Mouse (Mus musculus): ENCODE data around the gene Gpc6.

DNA sequence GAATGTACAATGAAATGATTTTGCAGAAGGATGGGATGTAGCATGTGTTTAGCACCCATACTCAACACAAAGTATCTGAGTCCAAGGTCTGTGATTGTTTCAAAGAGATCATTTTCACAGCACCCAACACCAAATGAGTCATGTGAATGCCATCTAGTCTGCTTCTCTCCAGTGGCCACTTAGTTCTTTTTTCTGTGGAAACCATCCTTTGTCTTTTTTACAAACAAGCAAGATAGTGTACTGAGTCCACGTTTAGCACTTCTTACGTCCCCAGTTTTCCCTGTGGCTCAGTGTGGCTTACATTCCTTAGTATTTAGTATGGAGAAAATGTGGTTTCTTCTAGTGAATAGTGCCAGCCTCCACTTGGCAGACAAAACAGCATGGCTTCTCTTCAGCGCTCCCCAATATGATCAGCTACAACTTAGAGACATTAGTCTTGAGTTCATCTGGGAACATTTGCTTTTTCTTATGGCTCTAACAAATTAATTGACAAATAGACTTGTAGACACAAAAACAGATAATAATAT is 465.7 kb downstream of the Gpc6 start:
- TF ChIP-seq SMC3 (IDR thresholded peaks at IDR 0.05; ENCODE audit: low read depth, low read length), result no peak
- TF ChIP-seq CTCF (conservative IDR thresholded peaks at IDR 0.05 in 1 of 2, IDR thresholded peaks at IDR 0.05 in 1 of 2; ENCODE audit: low read depth in 2 of 2, low read length in 2 of 2), result no peak
- TF ChIP-seq USF2 (conservative IDR thresholded peaks at IDR 0.05; ENCODE audit: low read depth, low read length), result no peak
- TF ChIP-seq MAX (IDR thresholded peaks at IDR 0.05; ENCODE audit: low read length), result no peak
- no peak for TF ChIP-seq ETS1 (conservative IDR thresholded peaks at IDR 0.05; ENCODE audit: low read depth, low read length)

Data from CH12.LX (cell line).